Mouse (Mus musculus) heart, adult 2 months (tissue): ENCODE measurements at regions not wholly inside any gene's neighbourhood (a gene's known extent, or its start where the extent isn't known, plus 50 kb on each side); places are given as distances from the start of the nearest gene placed in this dataset.

Source experiments
- CTCF ChIP-seq: fragments of 200-600 bp; IDR thresholded peaks from 2 replicates; pipeline ENCODE4 v1.8.1; 2022; ENCODE audit warnings: antibody characterized with exemption, mild to moderate bottlenecking, moderate library complexity
- EP300 ChIP-seq: fragments of 200-500 bp; IDR thresholded peaks from 2 replicates; pipeline ENCODE4 v1.6.1; 2011; ENCODE audit warnings: low read depth, low read length, control low read depth; ENCODE audit not compliant: insufficient read depth

DNA sequence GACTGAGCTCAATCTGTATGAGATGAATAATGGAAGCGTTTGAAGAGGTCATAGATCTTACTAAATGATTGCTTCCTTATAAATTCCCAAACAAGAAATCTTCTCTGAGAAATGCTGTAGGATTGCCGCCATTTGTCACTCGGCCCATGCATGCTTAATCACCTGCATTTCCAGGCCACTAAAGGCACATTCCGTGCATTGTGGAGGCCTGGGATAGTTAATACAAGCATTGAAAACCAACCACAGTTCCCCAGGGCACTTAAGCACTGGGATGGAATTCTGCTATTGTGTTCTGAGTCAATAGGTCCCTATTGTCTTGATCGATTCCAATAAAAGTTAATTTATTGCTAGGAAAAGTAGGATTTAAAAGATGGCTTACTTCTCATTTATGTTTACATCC lies 92.5 kb downstream of the Naa11 start:
- TF ChIP-seq CTCF (no peak), EP300 (no peak)
